Mouse (Mus musculus) G1E (cell line): Measurements from ENCODE around the gene Necab2.

Experiments
- CTCF ChIP-seq: IDR thresholded peaks from 2 replicates; pipeline ENCODE4 v1.5.1; 2012; ENCODE audit warnings: low read depth, low read length, inconsistent platforms, mixed read lengths
- GATA1 ChIP-seq: IDR thresholded peaks from 2 replicates; pipeline ENCODE4 v1.6.1; 2012; ENCODE audit warnings: borderline replicate concordance, low read length, inconsistent platforms, mixed read lengths
- GATA2 ChIP-seq: IDR thresholded peaks from 2 replicates; pipeline ENCODE4 v1.6.1; 2012; ENCODE audit warnings: low read depth, low read length, inconsistent platforms, borderline replicate concordance
- POLR2AphosphoS5 ChIP-seq: IDR thresholded peaks from 2 replicates; pipeline ENCODE4 v1.6.1; 2012; ENCODE audit warnings: low read depth, low read length, inconsistent platforms; ENCODE audit not compliant: insufficient replicate concordance
- TAL1 ChIP-seq: conservative IDR thresholded peaks from 2 replicates; pipeline ENCODE4 v1.6.1; 2012; ENCODE audit warnings: low read depth, low read length, inconsistent platforms, mixed read lengths

DNA sequence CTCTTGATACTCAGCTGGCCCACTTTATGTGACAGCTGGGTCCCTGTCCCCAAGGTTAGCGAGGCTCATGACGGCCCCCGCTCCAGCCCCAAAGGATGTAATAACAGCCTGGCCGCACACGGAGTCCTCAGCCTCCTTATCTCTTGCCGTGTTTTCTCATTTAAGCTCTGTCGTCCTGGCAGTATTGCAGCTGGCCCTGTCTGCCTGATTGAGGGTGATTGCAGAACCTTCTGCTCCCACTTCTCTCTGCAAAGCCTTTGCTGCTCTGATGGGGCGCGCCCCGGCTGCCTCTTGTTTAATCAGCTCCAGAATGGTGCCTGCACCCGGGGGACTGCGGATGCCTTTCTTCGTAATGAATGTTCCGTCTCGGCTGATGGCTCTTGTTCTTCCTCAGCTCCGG, 13.2 kb downstream of the Necab2 start:
- TF ChIP-seq CTCF, result no peak
- TF ChIP-seq GATA1, result no peak
- TF ChIP-seq TAL1, result no peak
- TF ChIP-seq POLR2AphosphoS5, result no peak
- TF ChIP-seq GATA2, result no peak
